Mouse (Mus musculus) limb, embryonic 10.5 days (tissue): Measurements from ENCODE around the gene Siah1a. TPM values are rescaled to one million over a fixed set of nuclear protein-coding genes. Genes with fewer than 3 reads are reported as not detected.

ENCODE experiments used
- DNase-seq: peaks from one replicate; pipeline ENCODE4 v3.0.0-alpha.2; 2017; ENCODE audit warnings: low spot score
- H3K27ac ChIP-seq: fragments of 300-500 bp; sonication (generic); 2 replicates; pipeline ENCODE4 v1.5.1; 2016; ENCODE audit warnings: mild to moderate bottlenecking
- H3K27me3 ChIP-seq: fragments of 300-500 bp; sonication (generic); 2 replicates; pipeline ENCODE4 v1.6.1; 2016; ENCODE audit warnings: low read depth, mild to moderate bottlenecking; ENCODE audit not compliant: poor library complexity, severe bottlenecking
- H3K36me3 ChIP-seq: fragments of 300-500 bp; sonication (generic); 2 replicates; pipeline ENCODE4 v1.6.1; 2016; ENCODE audit warnings: mild to moderate bottlenecking, moderate library complexity
- H3K4me1 ChIP-seq: fragments of 300-500 bp; sonication (generic); 2 replicates; pipeline ENCODE4 v1.6.1; 2016
- H3K4me3 ChIP-seq: fragments of 300-500 bp; sonication (generic); 2 replicates; pipeline ENCODE4 v1.5.1; 2016; ENCODE audit warnings: mild to moderate bottlenecking, moderate library complexity
- H3K9me3 ChIP-seq: fragments of 300-500 bp; sonication (generic); replicated peaks from 2 replicates; pipeline ENCODE4 v1.6.1; 2016; ENCODE audit warnings: mild to moderate bottlenecking
- WGBS: fragments of 180-500 bp; shearing (Covaris S2); methylation state at CpG from one replicate; pipeline ENCODE4 v1.1.7; 2016; 5-methylcytosine and 5-hydroxymethylcytosine counted together
- polyA plus RNA-seq: library from polyadenylated mRNA; unstranded; fragments of >200 nt; fragmentation: Nextera tagmentation; extraction: Ambion mirVana; gene quantifications from 2 replicates; pipeline ENCODE4 v1.2.1, GENCODE M21; 2016

The Siah1a gene
- polyA plus RNA-seq, 1 experiment from 2014 or later = 56.1 TPM

DNA sequence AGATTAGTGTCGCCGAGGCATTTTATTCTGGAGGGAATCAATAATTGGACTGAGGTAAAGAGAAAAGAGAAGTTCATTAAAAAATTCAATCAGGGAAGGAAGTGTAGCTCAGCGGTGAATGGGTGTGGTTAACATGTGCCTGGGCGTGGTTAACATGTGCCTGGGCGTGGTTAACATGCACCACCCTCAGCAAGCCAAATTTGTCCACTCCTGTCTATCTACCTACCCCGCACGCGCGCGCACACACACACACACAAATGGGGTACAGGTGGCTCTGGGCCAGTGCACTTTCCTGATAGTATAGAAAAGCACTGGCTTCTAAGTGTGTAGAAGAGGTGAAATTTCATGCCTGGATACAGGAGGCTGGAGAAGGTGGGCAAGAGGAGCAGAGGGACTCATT lies 19.4 kb upstream of the Siah1a start:
- WGBS = 88% methylated on average over 10 of the region's 10 CpGs
- DNase-seq = no peak

DNA sequence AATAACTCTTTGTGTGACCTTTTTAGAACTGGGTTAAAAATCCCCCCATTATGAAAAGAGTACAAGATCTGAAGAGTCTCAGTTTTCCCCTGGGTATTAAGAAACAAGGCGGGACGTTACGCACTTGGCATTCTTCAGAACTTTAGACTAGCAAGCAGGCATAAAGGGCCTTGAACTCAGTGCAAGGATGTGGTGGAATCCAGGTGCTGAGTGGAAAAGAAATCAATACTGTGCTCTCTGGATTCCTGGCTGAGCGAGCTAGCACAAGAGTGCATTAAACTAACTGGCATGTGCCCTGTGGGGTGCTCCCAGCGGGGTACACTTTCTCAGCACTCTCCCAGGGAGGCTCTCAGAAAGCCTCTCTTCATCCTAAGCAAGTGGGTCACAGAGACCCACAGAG lies 17.1 kb upstream of the Siah1a start:
- Histone ChIP-seq H3K27me3 (no peaks in the 10 kb centered on the region), H3K36me3 (no peaks in the 10 kb centered on the region), H3K4me3 (no peak overlapping the region), H3K9me3 (no peaks in the 10 kb centered on the region), H3K27ac (no peak overlapping the region), H3K4me1 (no peaks in the 10 kb centered on the region)
- no peak for DNase-seq
- 69% methylated on average over 5 of the region's 5 CpGs for WGBS

More for the DNA sequence above, 19.4 kb upstream of the Siah1a start:
- H3K27ac ChIP-seq = no peak overlapping the region
- no peaks in the 10 kb centered on the region for H3K4me1 ChIP-seq
- H3K27me3 ChIP-seq = no peaks in the 10 kb centered on the region
- no peak overlapping the region for H3K4me3 ChIP-seq
- H3K9me3 ChIP-seq = no peaks in the 10 kb centered on the region
- H3K36me3 ChIP-seq = no peaks in the 10 kb centered on the region

DNA sequence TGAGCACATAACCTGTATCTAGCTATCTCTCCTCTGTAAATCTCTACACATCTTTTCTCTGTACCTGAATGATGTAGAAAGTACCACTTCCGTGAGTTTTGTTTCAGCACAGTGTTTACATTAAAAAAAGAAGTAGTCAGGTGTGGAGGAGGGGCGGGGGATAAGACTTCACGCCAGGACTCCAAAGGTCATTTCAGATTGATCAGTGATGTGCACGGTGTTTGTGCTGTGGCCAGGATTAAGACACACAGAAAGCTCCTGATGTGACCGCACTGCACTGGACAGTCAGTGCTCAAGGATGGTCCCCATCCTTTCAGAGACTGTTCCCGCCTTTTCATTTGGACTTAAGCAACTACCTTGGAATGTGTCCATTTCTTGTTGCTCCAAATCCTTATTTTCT lies 15.0 kb upstream of the Siah1a start:
- Histone ChIP-seq H3K4me1 (0 out of 2 replicates have a peak, but pooled peaks cover 5% of the 10 kb centered on the region), H3K27ac (no peak overlapping the region), H3K9me3 (no peaks in the 10 kb centered on the region), H3K36me3 (no peaks in the 10 kb centered on the region), H3K27me3 (peaks cover 5% of the 10 kb centered on the region; the same call in 1 of the 2 replicates), H3K4me3 (no peak overlapping the region)
- no peak for DNase-seq
- 88% methylated on average over 6 of the region's 6 CpGs for WGBS

DNA sequence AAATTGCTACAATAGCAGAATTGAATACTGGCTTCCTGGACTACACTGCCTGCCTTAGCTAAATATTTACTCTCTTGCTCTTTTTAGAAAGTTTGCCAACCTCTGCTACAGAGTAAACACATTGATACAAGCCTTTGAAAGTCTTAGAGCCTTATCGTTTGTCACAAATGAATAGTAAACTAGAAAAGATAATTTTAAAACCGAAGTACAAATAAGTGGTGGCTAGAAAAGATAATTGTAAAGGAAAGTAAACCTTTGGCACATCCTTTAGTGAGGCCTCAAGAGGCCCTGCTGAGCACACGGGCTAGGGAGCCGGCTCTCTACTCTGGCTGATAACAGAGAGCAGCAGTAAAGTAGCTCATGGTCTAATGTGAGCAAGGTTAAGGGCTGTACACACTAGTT lies 13.4 kb upstream of the Siah1a start:
- Histone ChIP-seq H3K9me3 (no peaks in the 10 kb centered on the region), H3K27ac (no peak overlapping the region), H3K36me3 (no peaks in the 10 kb centered on the region), H3K4me3 (no peak overlapping the region), H3K27me3 (peaks cover 5% of the 10 kb centered on the region; the same call in 1 of the 2 replicates), H3K4me1 (0 out of 2 replicates have a peak, but pooled peaks cover 5% of the 10 kb centered on the region)
- WGBS = 79% methylated on average over 4 of the region's 4 CpGs
- no peak for DNase-seq

DNA sequence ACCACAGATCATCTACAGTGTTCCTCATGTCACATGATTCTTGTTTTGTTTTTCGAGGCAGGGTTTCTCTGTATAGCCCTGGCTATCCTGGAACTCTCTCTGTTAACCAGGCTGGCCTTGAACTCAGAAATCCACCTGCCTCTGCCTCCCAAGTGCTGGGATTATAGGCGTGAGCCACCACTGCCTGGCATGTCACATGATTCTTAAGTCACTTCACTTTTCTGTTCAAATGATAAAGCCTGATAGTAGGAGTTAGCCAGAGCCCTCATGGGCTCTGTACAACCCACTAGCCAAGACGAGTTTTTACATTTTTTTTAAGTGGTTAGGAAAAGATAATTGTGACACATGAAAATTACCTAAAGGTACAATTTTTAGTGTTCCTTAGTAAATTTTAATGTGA lies 12.9 kb upstream of the Siah1a start:
- DNase-seq = no peak
- Histone ChIP-seq H3K36me3 (no peaks in the 10 kb centered on the region), H3K27ac (no peak overlapping the region), H3K27me3 (peaks cover 5% of the 10 kb centered on the region; the same call in 1 of the 2 replicates), H3K4me3 (no peak overlapping the region), H3K4me1 (0 out of 2 replicates have a peak, but pooled peaks cover 5% of the 10 kb centered on the region), H3K9me3 (no peaks in the 10 kb centered on the region)
- WGBS = 81% methylated on average over 3 of the region's 3 CpGs

DNA sequence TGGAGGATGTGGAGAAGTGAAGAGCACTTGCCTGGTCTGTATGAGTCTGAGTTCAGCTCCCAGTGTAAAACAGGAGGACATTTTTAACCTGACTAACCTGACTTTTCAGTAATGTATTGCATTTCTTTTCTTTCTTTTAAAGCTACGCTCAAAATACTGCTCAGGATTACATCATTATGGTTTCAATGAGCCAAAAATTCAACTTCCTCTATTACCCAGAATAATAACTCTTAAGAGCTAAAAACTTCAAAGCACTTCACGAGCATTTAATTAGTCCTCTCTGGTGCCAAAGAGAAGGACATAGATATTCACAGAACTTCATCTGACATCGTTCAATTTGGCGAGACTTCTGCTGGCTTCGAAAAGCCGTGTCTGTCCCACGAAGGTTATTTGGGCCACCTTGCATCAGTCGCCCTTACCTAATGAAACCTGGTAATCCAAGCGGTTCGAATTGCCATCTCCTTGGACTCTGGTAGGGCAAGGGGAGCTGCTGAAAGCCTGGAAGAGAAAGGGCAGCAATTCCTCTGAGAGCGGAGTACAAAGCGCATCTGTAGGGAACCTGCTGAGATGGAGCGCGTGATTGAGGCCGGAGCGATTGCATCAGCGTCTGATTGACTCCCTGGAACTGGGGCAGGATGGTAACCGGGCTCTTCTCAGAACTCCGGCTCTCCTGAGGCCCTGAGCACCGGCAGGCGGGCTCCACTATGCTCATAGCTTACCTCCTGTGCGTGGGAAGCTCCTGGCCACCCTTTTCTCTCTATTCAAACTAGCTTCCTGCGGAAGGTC lies 11.4 kb upstream of the Siah1a start:
- Histone ChIP-seq H3K27me3 (peaks cover 5% of the 10 kb centered on the region; the same call in 1 of the 2 replicates), H3K4me3 (no peak overlapping the region), H3K27ac (no peak overlapping the region), H3K9me3 (no peaks in the 10 kb centered on the region), H3K4me1 (0 out of 2 replicates have a peak, but pooled peaks cover 5% of the 10 kb centered on the region), H3K36me3 (no peaks in the 10 kb centered on the region)
- WGBS = 33% methylated on average over 23 of the region's 23 CpGs
- no peak for DNase-seq

DNA sequence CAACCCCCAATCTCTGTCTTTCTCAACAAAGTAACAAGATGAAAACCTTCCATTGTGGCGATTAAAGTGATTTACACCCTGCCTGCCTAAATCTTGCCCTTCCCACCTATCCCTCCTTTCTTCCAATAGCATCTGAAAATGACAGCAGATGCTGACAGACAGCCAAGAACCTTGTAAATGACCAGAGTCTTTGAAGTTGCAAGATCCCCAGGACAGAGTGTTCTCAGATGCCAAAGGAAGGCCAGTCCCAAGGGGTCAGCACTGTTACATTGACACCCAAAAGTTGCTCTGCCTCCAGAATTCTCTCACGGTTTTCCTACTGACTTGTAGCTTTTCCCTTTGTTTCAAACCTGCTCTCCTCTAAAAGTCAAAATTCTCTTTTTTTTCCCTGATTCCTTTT lies 4.1 kb upstream of the Siah1a start:
- Histone ChIP-seq H3K36me3 (no peaks in the 10 kb centered on the region), H3K4me1 (peaks cover 13% of the 10 kb centered on the region), H3K27ac (no peak overlapping the region), H3K9me3 (no peaks in the 10 kb centered on the region), H3K27me3 (no peaks in the 10 kb centered on the region), H3K4me3 (no peak overlapping the region)
- DNase-seq = no peak
- 28% methylated on average over 2 of the region's 2 CpGs for WGBS

DNA sequence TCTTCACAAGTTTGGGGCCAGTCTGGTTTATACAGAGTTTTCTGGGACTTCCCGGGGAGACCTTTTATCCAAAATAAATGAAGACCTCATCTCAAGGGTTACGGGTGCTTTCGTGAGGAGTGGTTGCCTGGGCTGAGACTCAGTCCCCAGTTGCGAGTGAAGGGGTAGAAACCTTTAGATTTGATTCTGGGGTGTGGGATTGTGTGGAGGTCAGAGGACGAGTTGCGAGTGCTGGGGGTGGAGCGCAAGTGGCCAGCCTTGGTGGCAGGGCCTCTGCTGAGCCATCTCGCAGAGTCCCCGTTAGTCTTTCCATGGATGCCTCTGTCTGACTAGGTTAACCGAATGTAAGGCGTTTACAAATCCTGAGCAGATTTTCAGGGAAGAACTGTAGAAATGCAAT lies 777 bp upstream of the Siah1a start:
- Histone ChIP-seq H3K27me3 (no peaks in the 10 kb centered on the region), H3K4me1 (peaks cover 29% of the 10 kb centered on the region), H3K36me3 (no peaks in the 10 kb centered on the region), H3K4me3 (peak overlapping the region; percentile 96), H3K9me3 (no peaks in the 10 kb centered on the region), H3K27ac (peak overlapping the region; percentile 100)
- WGBS = 4% methylated on average over 11 of the region's 11 CpGs
- DNase-seq = no peak

DNA sequence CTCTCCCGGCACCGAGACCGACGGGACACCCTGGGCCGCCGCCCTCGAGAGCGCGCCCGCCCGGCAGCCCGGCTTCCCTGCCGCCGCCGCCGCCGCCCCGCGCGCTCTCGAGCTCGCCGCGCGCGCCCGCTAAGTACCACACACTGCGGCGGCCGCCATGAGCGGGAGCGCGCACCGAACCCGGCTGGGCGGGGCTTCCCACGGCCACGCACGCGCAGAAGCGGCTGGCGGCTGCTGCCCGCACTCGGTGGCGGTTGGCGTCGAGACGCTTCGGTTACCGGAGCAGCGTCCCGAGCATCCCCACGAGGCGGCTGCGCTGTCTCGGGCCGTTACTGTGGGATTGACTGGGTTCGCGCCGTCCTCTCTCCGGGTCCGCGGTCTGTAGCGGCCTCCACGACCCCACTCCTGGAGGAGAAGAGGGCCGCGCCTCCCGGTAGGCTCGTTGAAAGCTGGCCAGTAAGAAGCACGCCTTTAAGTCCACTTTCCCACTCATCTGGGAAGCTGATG lies 254 bp upstream of the Siah1a start:
- peaks cover 29% of the 10 kb centered on the region for H3K4me1 ChIP-seq
- peak overlapping the region; percentile 100 for H3K27ac ChIP-seq
- peak overlapping the region; percentile 96 for H3K4me3 ChIP-seq
- H3K27me3 ChIP-seq = no peaks in the 10 kb centered on the region
- no peaks in the 10 kb centered on the region for H3K9me3 ChIP-seq
- WGBS = under 1% methylated on average over 69 of the region's 70 CpGs
- peak; percentile 96 for DNase-seq
- no peaks in the 10 kb centered on the region for H3K36me3 ChIP-seq

DNA sequence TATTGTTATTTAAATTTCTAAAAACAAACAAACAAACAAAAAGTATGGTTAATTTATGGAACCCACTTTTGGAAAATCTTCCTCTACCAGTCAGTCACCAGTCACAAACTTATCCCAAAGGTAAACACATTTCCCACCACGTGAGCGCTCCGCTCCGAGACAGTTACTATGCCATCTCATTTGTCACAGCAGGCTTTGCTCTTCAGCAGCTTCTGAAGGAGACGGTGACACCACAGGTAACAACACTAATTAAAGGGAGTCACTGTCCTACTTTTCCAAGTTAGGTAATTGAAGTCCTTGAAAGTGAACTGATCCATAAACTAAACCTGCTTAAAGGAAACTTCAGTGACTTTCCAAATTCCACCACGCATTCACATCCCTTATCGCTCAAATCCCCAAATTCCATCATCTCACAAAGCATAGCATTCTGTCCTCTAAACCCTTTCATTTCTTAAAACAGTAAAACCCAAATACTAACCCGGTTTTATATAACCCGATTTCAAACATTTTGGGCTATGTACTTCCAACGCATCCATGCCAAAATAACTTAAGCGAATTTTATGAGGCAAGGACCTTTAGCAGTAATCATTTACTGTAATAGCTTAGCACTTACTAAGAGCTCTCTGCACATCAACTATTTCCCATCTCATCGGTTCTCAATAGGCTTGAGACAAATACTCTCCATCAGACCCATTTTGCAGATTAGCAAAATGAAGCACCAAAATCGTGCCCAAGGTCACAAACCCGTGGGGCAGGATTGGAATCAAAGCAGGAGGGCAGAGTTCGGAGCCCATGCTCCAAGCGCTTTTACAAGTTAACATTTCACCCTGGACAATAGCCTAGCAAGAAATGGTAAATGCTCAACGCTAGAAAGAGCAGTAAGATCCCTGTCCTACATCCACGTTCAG lies 1.2 kb downstream of the Siah1a start:
- peak overlapping the region; percentile 96 for H3K4me3 ChIP-seq
- peak overlapping the region; percentile 100 for H3K27ac ChIP-seq
- peaks cover 2% of the 10 kb centered on the region; the same call in 1 of the 2 replicates for H3K36me3 ChIP-seq
- H3K9me3 ChIP-seq = no peaks in the 10 kb centered on the region
- H3K27me3 ChIP-seq = no peaks in the 10 kb centered on the region
- peaks cover 29% of the 10 kb centered on the region for H3K4me1 ChIP-seq
- WGBS = 6% methylated on average over 18 of the region's 18 CpGs
- DNase-seq = no peak

DNA sequence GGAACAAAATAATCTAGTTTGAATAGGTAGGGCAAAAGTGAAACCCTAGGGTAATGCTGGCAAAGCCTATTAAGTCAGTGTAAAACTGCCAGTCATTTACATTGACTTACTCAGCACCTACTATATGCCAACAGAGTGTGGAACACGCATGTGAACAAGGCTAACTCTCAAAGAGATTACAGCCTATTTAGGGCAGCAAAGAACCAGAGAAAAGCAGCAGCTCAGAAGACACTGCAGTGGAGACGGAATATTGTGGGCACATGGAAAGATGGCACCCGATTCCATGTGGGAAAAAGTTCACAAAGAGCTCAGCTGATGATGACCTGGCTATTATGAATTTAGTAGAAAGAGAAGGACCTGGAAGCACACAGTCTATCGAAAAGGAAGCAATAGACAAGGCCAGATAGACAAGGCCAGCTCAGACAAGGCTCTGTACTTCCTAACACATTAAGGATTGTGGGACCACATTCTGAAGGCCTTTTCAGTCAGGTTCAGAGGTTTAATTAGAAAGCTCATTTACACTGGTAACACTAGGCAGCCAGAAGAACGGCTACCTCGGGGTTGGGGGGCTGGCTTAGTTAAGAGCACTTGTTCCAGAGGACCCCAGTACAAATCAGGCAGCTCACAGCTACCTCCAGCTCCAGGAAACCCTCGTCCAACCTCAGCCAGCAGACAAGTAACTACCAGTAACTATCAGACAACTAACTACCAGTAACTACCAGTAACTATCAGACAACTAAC lies 3.0 kb downstream of the Siah1a start:
- WGBS = 83% methylated on average over 7 of the region's 7 CpGs
- Histone ChIP-seq H3K4me1 (peaks cover 29% of the 10 kb centered on the region), H3K27ac (no peak overlapping the region), H3K27me3 (no peaks in the 10 kb centered on the region), H3K9me3 (no peaks in the 10 kb centered on the region), H3K4me3 (no peak overlapping the region), H3K36me3 (peaks cover 5% of the 10 kb centered on the region; the same call in 1 of the 2 replicates)
- DNase-seq = no peak

DNA sequence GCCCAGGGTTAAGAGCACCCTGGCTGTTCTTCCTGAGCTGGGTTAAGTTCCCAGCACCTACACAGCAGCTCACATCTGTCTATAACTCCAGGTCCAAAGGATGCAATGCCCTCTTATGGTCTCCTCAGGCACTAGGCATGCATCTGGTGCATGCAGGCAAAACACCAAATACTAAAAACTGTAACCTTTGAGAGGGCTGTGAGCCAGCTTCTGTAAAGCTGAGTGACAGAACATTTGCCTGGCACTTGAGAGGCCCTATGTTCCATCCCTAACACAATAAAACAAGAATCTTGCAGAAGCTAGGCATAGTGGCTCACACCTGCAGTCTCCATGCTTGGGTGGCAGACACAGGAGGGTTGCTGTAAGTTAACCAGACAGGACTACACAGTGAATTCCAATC lies 4.1 kb downstream of the Siah1a start:
- H3K4me3 ChIP-seq = no peak overlapping the region
- H3K9me3 ChIP-seq = no peaks in the 10 kb centered on the region
- H3K27me3 ChIP-seq = no peaks in the 10 kb centered on the region
- DNase-seq = no peak
- peaks cover 25% of the 10 kb centered on the region for H3K4me1 ChIP-seq
- H3K27ac ChIP-seq = no peak overlapping the region
- peaks cover 5% of the 10 kb centered on the region; the same call in 1 of the 2 replicates for H3K36me3 ChIP-seq
